Mouse (Mus musculus) hindbrain, embryonic 14.5 days (tissue): Measurements from ENCODE around the gene Kif18b. TPM values are rescaled to one million over a fixed set of nuclear protein-coding genes. Genes with fewer than 3 reads are reported as not detected.

ENCODE experiments used
- ATAC-seq: fragments of 200-750 bp; cut with Nextera tagmentation; 2 replicates; pipeline ENCODE4 v1.8.0; 2017; ENCODE audit warnings: moderate number of reproducible peaks, mild to moderate bottlenecking, moderate TSS enrichment, moderate library complexity; ENCODE audit not compliant: low FRiP score
- DNase-seq: peaks from one replicate; pipeline ENCODE4 v3.0.0-alpha.2; 2015; ENCODE audit warnings: low spot score
- H3K27ac ChIP-seq: fragments of 300-500 bp; sonication (generic); 2 replicates; pipeline ENCODE4 v1.5.1; 2014; ENCODE audit warnings: mild to moderate bottlenecking, moderate library complexity
- H3K27me3 ChIP-seq: fragments of 300-500 bp; sonication (generic); 2 replicates; pipeline ENCODE4 v1.6.1; 2014; ENCODE audit warnings: mild to moderate bottlenecking, low read length, mixed read lengths; ENCODE audit not compliant: control insufficient read depth, insufficient read depth
- H3K36me3 ChIP-seq: fragments of 300-500 bp; sonication (generic); replicated peaks from 2 replicates; pipeline ENCODE4 v1.6.1; 2014; ENCODE audit not compliant: control insufficient read depth, insufficient read depth
- H3K4me1 ChIP-seq: fragments of 300-500 bp; sonication (generic); replicated peaks from 2 replicates; pipeline ENCODE4 v1.6.1; 2014; ENCODE audit warnings: antibody characterized with exemption, low read length, mixed read lengths; ENCODE audit not compliant: control insufficient read depth, insufficient read depth
- H3K4me2 ChIP-seq: fragments of 300-500 bp; sonication (generic); replicated peaks from 2 replicates; pipeline ENCODE4 v1.6.1; 2014; ENCODE audit warnings: mild to moderate bottlenecking, moderate library complexity
- H3K4me3 ChIP-seq: fragments of 300-500 bp; sonication (generic); replicated peaks from 2 replicates; pipeline ENCODE4 v1.5.1; 2014; ENCODE audit warnings: mild to moderate bottlenecking, low read length
- H3K9ac ChIP-seq: fragments of 300-500 bp; sonication (generic); 2 replicates; pipeline ENCODE4 v1.6.1; 2014
- H3K9me3 ChIP-seq: fragments of 300-500 bp; sonication (generic); 2 replicates; pipeline ENCODE4 v1.6.1; 2016; ENCODE audit warnings: low read length; ENCODE audit not compliant: control insufficient read depth
- WGBS: fragments of 180-500 bp; shearing (Covaris S2); extraction: QIAGEN DNeasy Blood & Tissue Kit; methylation state at CpG from one replicate; pipeline ENCODE4 v1.1.7; 2014; 5-methylcytosine and 5-hydroxymethylcytosine counted together
- polyA plus RNA-seq: library from polyadenylated mRNA; unstranded; fragments of >200 nt; fragmentation: Nextera tagmentation; extraction: Ambion mirVana; gene quantifications from 2 replicates; pipeline ENCODE4 v1.2.1, GENCODE M21; 2014

Kif18b gene
- polyA plus RNA-seq, 1 experiment from 2014 or later = 0.79 TPM

DNA sequence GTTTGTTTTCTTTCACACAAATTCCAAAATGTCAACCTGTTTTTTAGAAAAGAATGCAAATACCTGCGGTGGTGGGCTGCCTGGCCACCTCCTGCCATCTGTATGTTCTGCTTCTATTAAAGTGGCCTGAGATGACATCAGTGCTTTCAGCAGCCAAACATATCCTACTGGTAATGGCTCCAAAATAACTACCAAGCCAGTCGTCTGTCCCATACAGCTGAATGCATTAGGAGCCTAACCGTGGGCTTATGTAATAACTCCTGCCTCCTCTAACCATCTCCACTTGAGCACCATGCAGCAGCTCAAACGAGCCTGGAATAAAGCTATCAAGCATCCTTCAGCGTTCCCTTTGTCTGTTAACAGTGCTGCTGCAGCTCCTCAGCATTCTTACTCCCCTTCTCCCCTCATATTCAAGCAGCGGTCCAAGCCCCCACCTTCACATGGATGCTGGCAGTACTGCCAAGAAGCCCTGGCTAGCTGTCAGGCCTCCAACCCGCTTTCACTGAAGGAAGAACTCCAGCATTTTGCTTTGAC is 50.1 kb downstream of the Kif18b start:
- Histone ChIP-seq H3K9ac (no peak overlapping the region), H3K27me3 (no peaks in the 10 kb centered on the region), H3K36me3 (peaks cover 59% of the 10 kb centered on the region), H3K4me1 (peaks cover 8% of the 10 kb centered on the region; the same call in 1 of the 2 replicates), H3K4me2 (no peak overlapping the region), H3K4me3 (no peak overlapping the region), H3K27ac (no peak overlapping the region), H3K9me3 (no peaks in the 10 kb centered on the region)
- 86% methylated on average over 7 of the region's 7 CpGs for WGBS
- DNase-seq = no peak
- ATAC-seq = no peak

- no peaks in the 10 kb centered on the region for H3K27me3 ChIP-seq
- ATAC-seq = no peak
- no peak overlapping the region for H3K4me2 ChIP-seq
- 44% methylated on average over 4 of the region's 4 CpGs for WGBS
- H3K9ac ChIP-seq = no peak overlapping the region
- DNase-seq = peak; percentile 90
- H3K4me3 ChIP-seq = no peak overlapping the region
- H3K27ac ChIP-seq = no peak overlapping the region
- no peaks in the 10 kb centered on the region for H3K4me1 ChIP-seq
- no peaks in the 10 kb centered on the region for H3K9me3 ChIP-seq
- H3K36me3 ChIP-seq = peaks cover 91% of the 10 kb centered on the region
Measured at GRCm38 (mm10) chr11:102864272-102864671, 60.7 kb downstream of the Kif18b start.

DNA sequence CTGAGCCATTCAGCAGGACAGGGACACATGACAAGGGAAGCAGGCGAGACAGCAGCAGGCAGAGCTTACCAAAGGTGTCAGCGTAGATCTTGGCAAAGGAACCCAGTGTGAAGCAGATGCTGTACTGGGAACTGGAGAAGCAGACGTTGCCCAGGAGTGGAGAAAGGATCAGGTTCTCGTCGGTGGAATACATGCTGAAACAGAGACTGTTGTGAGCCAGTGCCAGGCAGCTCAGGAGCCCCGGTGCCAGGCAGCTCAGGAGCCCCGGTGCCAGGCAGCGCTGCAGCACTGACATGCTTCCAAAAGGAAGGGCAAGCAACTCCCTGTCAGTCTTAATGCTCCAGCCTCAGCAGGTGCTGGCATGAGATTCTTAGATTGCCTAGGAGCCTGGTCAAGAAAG is 65.0 kb downstream of the Kif18b start:
- DNase-seq = no peak
- Histone ChIP-seq H3K9ac (no peak overlapping the region), H3K4me3 (no peak overlapping the region), H3K27ac (no peak overlapping the region), H3K4me1 (no peaks in the 10 kb centered on the region), H3K9me3 (no peaks in the 10 kb centered on the region), H3K4me2 (no peak overlapping the region), H3K36me3 (peaks cover 95% of the 10 kb centered on the region), H3K27me3 (no peaks in the 10 kb centered on the region)
- ATAC-seq = no peak
- 92% methylated on average over 8 of the region's 8 CpGs for WGBS

DNA sequence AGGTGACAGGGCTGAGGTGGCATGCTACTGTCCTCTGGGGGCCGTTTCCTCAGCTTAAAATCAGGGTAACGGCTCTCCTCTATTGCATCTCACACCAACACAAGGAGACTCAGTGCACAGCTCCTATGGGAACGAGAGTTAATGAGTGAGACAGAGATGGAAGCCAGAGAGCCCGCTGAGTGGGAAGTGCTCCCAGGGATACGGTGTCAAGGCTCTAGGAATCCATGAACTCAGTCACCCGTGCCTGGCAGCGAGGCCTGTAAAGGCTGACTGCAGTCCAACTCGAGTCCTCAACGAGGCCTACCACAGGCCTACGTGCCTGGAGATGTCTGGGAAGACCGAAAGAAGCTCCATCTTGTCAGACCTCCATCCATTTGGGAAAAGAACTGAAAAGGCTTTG is 66.0 kb downstream of the Kif18b start:
- no peak for DNase-seq

GRCm38 (mm10) chr11:102855941-102856340 is 69.0 kb downstream of the Kif18b start:
- H3K27me3 ChIP-seq = no peaks in the 10 kb centered on the region
- H3K9me3 ChIP-seq = no peaks in the 10 kb centered on the region
- WGBS = 91% methylated on average over 6 of the region's 6 CpGs
- no peak overlapping the region for H3K4me3 ChIP-seq
- ATAC-seq (no peak), DNase-seq (no peak)
- peaks cover 93% of the 10 kb centered on the region for H3K36me3 ChIP-seq
- H3K4me1 ChIP-seq = no peaks in the 10 kb centered on the region
- no peak overlapping the region for H3K27ac ChIP-seq
- no peak overlapping the region for H3K4me2 ChIP-seq
- no peak overlapping the region for H3K9ac ChIP-seq

More for the DNA sequence above, 66.0 kb downstream of the Kif18b start:
- H3K27ac ChIP-seq = no peak overlapping the region
- H3K36me3 ChIP-seq = peaks cover 96% of the 10 kb centered on the region
- H3K4me3 ChIP-seq = no peak overlapping the region
- H3K9me3 ChIP-seq = no peaks in the 10 kb centered on the region
- no peaks in the 10 kb centered on the region for H3K27me3 ChIP-seq
- no peak overlapping the region for H3K9ac ChIP-seq
- no peaks in the 10 kb centered on the region for H3K4me1 ChIP-seq
- no peak overlapping the region for H3K4me2 ChIP-seq
- 69% methylated on average over 11 of the region's 11 CpGs for WGBS
- ATAC-seq = no peak

Other genes starting within 250 kb of the Kif18b start
- gene Ccdc43, start 227.3 kb downstream of the Kif18b start, polyA plus RNA-seq = 31.3 and 38.4 TPM in 2 replicates
- gene Adam11, start 163.7 kb downstream of the Kif18b start, polyA plus RNA-seq = 19.2 and 24.1 TPM in 2 replicates
- gene Gjc1, start 105.4 kb downstream of the Kif18b start, polyA plus RNA-seq = 31.2 and 34.3 TPM in 2 replicates
- gene Higd1b, start 89.3 kb downstream of the Kif18b start, polyA plus RNA-seq = 9.4 and 9.8 TPM in 2 replicates
- 110 and 123 TPM in 2 replicates for gene Eftud2, start 44.1 kb downstream of the Kif18b start, polyA plus RNA-seq
- 2.2 and 2.8 TPM in 2 replicates for gene Ccdc103, start 43.9 kb downstream of the Kif18b start, polyA plus RNA-seq
- 0.12 TPM in 1 of 2 replicates, not detected in the other for gene Fam187a, start 40.0 kb downstream of the Kif18b start, polyA plus RNA-seq
- 0.66 and 1.9 TPM in 2 replicates for gene Gfap, start 24.2 kb downstream of the Kif18b start, polyA plus RNA-seq
- gene C1ql1, start 21.6 kb upstream of the Kif18b start, polyA plus RNA-seq = 12.0 and 14.6 TPM in 2 replicates
- gene Nmt1, start 103.1 kb upstream of the Kif18b start, polyA plus RNA-seq = 31.8 and 34.3 TPM in 2 replicates
- gene Dcakd, start 103.2 kb upstream of the Kif18b start, polyA plus RNA-seq = 161 and 166 TPM in 2 replicates
- gene Plcd3, start 176.5 kb upstream of the Kif18b start, polyA plus RNA-seq = 1.7 and 1.9 TPM in 2 replicates
- 8.3 and 10.6 TPM in 2 replicates for gene Acbd4, start 176.6 kb upstream of the Kif18b start, polyA plus RNA-seq
- 5.3 and 5.6 TPM in 2 replicates for gene Hexim1, start 191.1 kb upstream of the Kif18b start, polyA plus RNA-seq
- gene Hexim2, start 207.3 kb upstream of the Kif18b start, polyA plus RNA-seq = 20.9 and 24.2 TPM in 2 replicates
- gene Fmnl1, start 246.0 kb upstream of the Kif18b start, polyA plus RNA-seq = 6.1 and 8.0 TPM in 2 replicates